Mouse (Mus musculus): ENCODE data around the gene Trp53. TPM values are rescaled to one million over a fixed set of nuclear protein-coding genes. Genes with fewer than 3 reads are reported as not detected.
A peak's percentile ranks its signal among the peaks of the same experiment; 100 is the strongest.

Trp53 gene
- polyA plus RNA-seq, 1 experiment from 2014 or later = 48.9 TPM

- Histone ChIP-seq H3K27ac (ENCODE audit: low read length) (peak overlapping the region; percentile 95), H3K36me3 (ENCODE audit: control insufficient read depth, insufficient read depth, low read length) (no peaks in the 10 kb centered on the region), H3K9ac (ENCODE audit: low read depth, low read length) (peak overlapping the region; percentile 69), H3K9me3 (replicated peaks; ENCODE audit: control insufficient read depth, low read length, poor library complexity, severe bottlenecking) (no peaks in the 10 kb centered on the region), H3K4me3 (ENCODE audit: low read depth, low read length) (peak overlapping the region; percentile 50), H3K4me1 (ENCODE audit: control insufficient read depth, insufficient read depth, low read length) (peaks cover 62% of the 10 kb centered on the region), H3K4me2 (ENCODE audit: low read length) (peak overlapping the region; percentile 79), H3K27me3 (ENCODE audit: control insufficient read depth, insufficient read depth, low read depth, low read length) (no peaks in the 10 kb centered on the region)
- 2% methylated on average over 15 of the region's 15 CpGs for WGBS
- ATAC-seq = peak; percentile 15; the same call in 1 of the 2 replicates
Observed at GRCm38 (mm10) chr11:69547071-69547470, 33.1 kb upstream of the Trp53 start.

GRCm38 (mm10) chr11:69549060-69549656, 31.0 kb upstream of the Trp53 start, which contains the start of gene Dnah2:
Gene Dnah2, minus strand, starts transcription at chr11:69549110.
- H3K4me1 ChIP-seq (ENCODE audit: control insufficient read depth, insufficient read depth, low read length) = peaks cover 73% of the 10 kb centered on the region
- H3K9me3 ChIP-seq (replicated peaks; ENCODE audit: control insufficient read depth, low read length, poor library complexity, severe bottlenecking) = no peaks in the 10 kb centered on the region
- no peak within 1 kb of the TSS for H3K4me3 ChIP-seq (ENCODE audit: low read depth, low read length)
- H3K9ac ChIP-seq (ENCODE audit: low read depth, low read length) = peak within 1 kb of the TSS; percentile 21; the same call in 1 of the 2 replicates
- no peak for ATAC-seq
- peak within 1 kb of the TSS; percentile 95; the same call in 1 of the 2 replicates for H3K27ac ChIP-seq (ENCODE audit: low read length)
- H3K4me2 ChIP-seq (ENCODE audit: low read length) = no peak within 1 kb of the TSS
- H3K27me3 ChIP-seq (ENCODE audit: control insufficient read depth, insufficient read depth, low read depth, low read length) = no peaks in the 10 kb centered on the region
- no peaks in the 10 kb centered on the region for H3K36me3 ChIP-seq (ENCODE audit: control insufficient read depth, insufficient read depth, low read length)
- 43% methylated on average over 12 of the region's 12 CpGs for WGBS

GRCm38 (mm10) chr11:69551310-69551709, 28.8 kb upstream of the Trp53 start:
- ATAC-seq = no peak
- Histone ChIP-seq H3K4me2 (ENCODE audit: low read length) (no peak overlapping the region), H3K27me3 (ENCODE audit: control insufficient read depth, insufficient read depth, low read depth, low read length) (no peaks in the 10 kb centered on the region), H3K4me1 (ENCODE audit: control insufficient read depth, insufficient read depth, low read length) (peaks cover 66% of the 10 kb centered on the region), H3K36me3 (ENCODE audit: control insufficient read depth, insufficient read depth, low read length) (no peaks in the 10 kb centered on the region), H3K27ac (ENCODE audit: low read length) (no peak overlapping the region), H3K9ac (ENCODE audit: low read depth, low read length) (no peak overlapping the region), H3K9me3 (replicated peaks; ENCODE audit: control insufficient read depth, low read length, poor library complexity, severe bottlenecking) (no peaks in the 10 kb centered on the region), H3K4me3 (ENCODE audit: low read depth, low read length) (no peak overlapping the region)
- WGBS = 56% methylated on average over 4 of the region's 4 CpGs

DNA sequence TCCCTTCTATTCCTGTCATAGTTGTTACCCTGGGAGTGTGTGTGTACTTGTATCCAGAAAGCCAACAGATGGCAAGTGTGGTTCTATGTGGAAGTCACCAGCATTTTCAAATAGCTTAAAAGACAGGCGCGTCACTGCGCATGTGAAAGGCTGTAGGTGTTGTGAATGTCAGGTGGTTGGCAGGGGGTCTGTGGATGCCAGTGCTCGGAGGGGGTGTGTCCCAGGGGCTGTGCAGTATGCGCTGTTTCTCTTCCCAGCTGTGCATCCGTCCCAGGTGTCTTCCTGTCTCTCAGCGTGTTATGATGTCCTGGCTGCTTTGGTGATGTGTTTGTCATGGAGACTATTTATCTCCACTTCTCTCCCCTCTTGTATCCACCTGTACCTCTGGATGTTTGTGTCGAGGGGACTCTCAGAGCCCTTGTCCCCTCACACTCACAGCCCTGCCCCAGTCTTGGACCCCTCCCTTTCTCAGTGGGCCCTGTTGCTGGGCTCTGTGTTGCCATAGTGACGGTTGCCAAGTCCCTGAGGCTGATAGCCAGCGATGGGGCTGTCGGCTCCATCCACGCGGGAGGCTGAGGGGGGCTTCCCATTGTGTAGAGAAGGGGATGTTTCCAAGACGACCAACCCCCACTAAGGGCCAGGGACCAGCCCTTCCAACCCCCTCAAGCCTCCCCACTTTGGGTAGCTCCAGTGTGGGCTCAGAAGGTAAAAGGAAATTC, 27.4 kb upstream of the Trp53 start:
- WGBS = 3% methylated on average over 14 of the region's 14 CpGs
- H3K9me3 ChIP-seq (replicated peaks; ENCODE audit: control insufficient read depth, low read length, poor library complexity, severe bottlenecking) = no peaks in the 10 kb centered on the region
- peak; percentile 85 for ATAC-seq
- peak overlapping the region; percentile 91 for H3K27ac ChIP-seq (ENCODE audit: low read length)
- H3K4me3 ChIP-seq (ENCODE audit: low read depth, low read length) = peak overlapping the region; percentile 7; the same call in 1 of the 2 replicates
- H3K4me1 ChIP-seq (ENCODE audit: control insufficient read depth, insufficient read depth, low read length) = peaks cover 63% of the 10 kb centered on the region
- H3K9ac ChIP-seq (ENCODE audit: low read depth, low read length) = peak overlapping the region; percentile 59
- H3K36me3 ChIP-seq (ENCODE audit: control insufficient read depth, insufficient read depth, low read length) = no peaks in the 10 kb centered on the region
- no peaks in the 10 kb centered on the region for H3K27me3 ChIP-seq (ENCODE audit: control insufficient read depth, insufficient read depth, low read depth, low read length)
- peak overlapping the region; percentile 48 for H3K4me2 ChIP-seq (ENCODE audit: low read length)

DNA sequence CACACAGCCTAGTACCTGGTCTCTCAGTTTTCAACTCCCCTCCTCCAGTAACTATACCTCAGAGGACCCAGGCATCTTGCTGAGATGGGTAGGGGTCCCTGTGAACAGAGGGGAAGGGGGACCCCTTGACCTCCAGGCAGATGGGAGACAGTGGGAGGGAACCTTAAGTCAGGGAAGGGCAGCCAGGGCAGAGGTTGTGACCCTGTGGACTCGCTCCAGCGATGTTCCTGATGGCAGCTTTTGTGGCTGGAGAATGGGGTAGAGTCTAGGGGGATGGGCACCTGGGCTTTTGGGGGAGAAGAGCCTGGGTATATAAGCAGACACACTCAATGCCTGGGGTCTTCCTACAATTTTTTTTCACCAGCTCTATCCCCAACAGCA, 26.8 kb upstream of the Trp53 start:
- Histone ChIP-seq H3K4me3 (ENCODE audit: low read depth, low read length) (no peak overlapping the region), H3K9me3 (replicated peaks; ENCODE audit: control insufficient read depth, low read length, poor library complexity, severe bottlenecking) (no peaks in the 10 kb centered on the region), H3K27me3 (ENCODE audit: control insufficient read depth, insufficient read depth, low read depth, low read length) (no peaks in the 10 kb centered on the region), H3K27ac (ENCODE audit: low read length) (peak overlapping the region; percentile 91), H3K4me1 (ENCODE audit: control insufficient read depth, insufficient read depth, low read length) (peaks cover 63% of the 10 kb centered on the region), H3K36me3 (ENCODE audit: control insufficient read depth, insufficient read depth, low read length) (no peaks in the 10 kb centered on the region), H3K9ac (ENCODE audit: low read depth, low read length) (peak overlapping the region; percentile 59), H3K4me2 (ENCODE audit: low read length) (peak overlapping the region; percentile 48)
- 0 out of 2 replicates have a peak, but pooled peaks have one; percentile 8 for ATAC-seq
- WGBS = 0% methylated on average over 2 of the region's 2 CpGs

DNA sequence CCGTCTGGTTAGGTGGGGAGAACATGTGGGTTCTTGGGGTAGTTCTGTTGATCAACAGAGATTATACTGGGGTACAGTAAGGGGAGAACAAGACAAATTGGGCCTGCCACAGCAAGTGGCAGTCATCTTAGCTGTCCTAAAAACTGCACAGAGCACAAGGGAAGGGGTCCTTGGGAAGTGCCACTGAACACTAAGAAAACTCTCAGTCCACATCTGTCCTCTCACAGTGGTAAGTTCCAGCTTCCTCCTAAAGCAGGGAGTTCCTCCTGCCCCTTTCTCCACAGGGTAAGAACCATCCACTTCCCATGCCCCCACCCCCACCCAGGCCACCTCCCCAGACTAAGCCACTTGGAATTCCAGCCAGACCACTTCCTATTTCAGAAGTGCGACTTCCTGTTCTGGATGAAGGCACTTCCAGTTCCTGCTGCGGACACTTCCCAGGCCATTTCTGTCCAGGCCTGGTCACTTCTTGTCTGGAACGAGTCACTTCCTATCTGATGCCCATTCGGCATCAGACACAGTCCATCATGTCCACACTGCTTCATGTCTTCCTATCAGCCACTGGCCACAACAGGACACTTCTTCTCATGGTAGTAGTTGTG, 25.5 kb upstream of the Trp53 start:
- Histone ChIP-seq H3K4me3 (ENCODE audit: low read depth, low read length) (no peak overlapping the region), H3K27me3 (ENCODE audit: control insufficient read depth, insufficient read depth, low read depth, low read length) (no peaks in the 10 kb centered on the region), H3K4me1 (ENCODE audit: control insufficient read depth, insufficient read depth, low read length) (peaks cover 56% of the 10 kb centered on the region), H3K4me2 (ENCODE audit: low read length) (no peak overlapping the region), H3K36me3 (ENCODE audit: control insufficient read depth, insufficient read depth, low read length) (no peaks in the 10 kb centered on the region), H3K9me3 (replicated peaks; ENCODE audit: control insufficient read depth, low read length, poor library complexity, severe bottlenecking) (no peaks in the 10 kb centered on the region), H3K27ac (ENCODE audit: low read length) (peak overlapping the region; percentile 91), H3K9ac (ENCODE audit: low read depth, low read length) (no peak overlapping the region)
- no peak for ATAC-seq
- WGBS = 80% methylated on average over 5 of the region's 5 CpGs

DNA sequence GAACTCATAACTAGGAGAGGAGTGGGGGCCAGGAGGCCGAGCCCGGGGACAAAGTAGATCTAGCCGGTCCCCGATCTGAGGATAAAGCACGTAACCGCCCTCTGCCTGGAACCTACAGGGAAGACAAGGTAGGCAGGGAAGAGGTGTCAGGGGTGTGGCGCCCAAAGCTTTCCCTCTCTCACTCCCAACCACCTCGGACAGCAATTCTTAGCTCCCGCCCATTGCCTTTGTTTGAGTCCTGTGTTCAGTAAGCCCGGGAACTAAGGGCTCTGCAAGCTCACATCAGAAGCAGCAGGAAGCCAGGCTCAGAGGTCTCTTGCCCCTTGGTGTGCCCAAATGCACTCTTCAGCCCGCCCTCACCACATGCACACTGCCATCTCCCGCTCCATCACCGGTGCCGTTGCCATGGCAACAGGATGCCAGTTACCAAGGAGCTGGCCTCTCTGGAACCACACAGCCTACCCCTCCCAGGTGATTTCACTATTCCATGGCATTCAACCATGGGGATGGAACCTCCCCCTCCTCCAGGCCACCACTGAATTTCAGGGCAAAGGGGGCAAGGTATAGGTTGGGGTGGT, 22.7 kb upstream of the Trp53 start:
- no peaks in the 10 kb centered on the region for H3K9me3 ChIP-seq (replicated peaks; ENCODE audit: control insufficient read depth, low read length, poor library complexity, severe bottlenecking)
- WGBS = 13% methylated on average over 14 of the region's 14 CpGs
- H3K4me2 ChIP-seq (ENCODE audit: low read length) = peak overlapping the region; percentile 87
- H3K4me1 ChIP-seq (ENCODE audit: control insufficient read depth, insufficient read depth, low read length) = peaks cover 64% of the 10 kb centered on the region
- H3K27ac ChIP-seq (ENCODE audit: low read length) = peak overlapping the region; percentile 77
- no peaks in the 10 kb centered on the region for H3K36me3 ChIP-seq (ENCODE audit: control insufficient read depth, insufficient read depth, low read length)
- peak overlapping the region; percentile 83 for H3K4me3 ChIP-seq (ENCODE audit: low read depth, low read length)
- no peaks in the 10 kb centered on the region for H3K27me3 ChIP-seq (ENCODE audit: control insufficient read depth, insufficient read depth, low read depth, low read length)
- ATAC-seq = no peak
- peak overlapping the region; percentile 98 for H3K9ac ChIP-seq (ENCODE audit: low read depth, low read length)

GRCm38 (mm10) chr11:69558756-69559155, 21.4 kb upstream of the Trp53 start:
- ATAC-seq = no peak
- peak overlapping the region; percentile 87 for H3K4me2 ChIP-seq (ENCODE audit: low read length)

More at GRCm38 (mm10) chr11:69558756-69559155, 21.4 kb upstream of the Trp53 start:
- WGBS = 20% methylated on average over 6 of the region's 6 CpGs
- Histone ChIP-seq H3K4me1 (ENCODE audit: control insufficient read depth, insufficient read depth, low read length) (peaks cover 51% of the 10 kb centered on the region), H3K9me3 (replicated peaks; ENCODE audit: control insufficient read depth, low read length, poor library complexity, severe bottlenecking) (no peaks in the 10 kb centered on the region), H3K27me3 (ENCODE audit: control insufficient read depth, insufficient read depth, low read depth, low read length) (no peaks in the 10 kb centered on the region), H3K36me3 (ENCODE audit: control insufficient read depth, insufficient read depth, low read length) (no peaks in the 10 kb centered on the region), H3K4me3 (ENCODE audit: low read depth, low read length) (peak overlapping the region; percentile 83), H3K9ac (ENCODE audit: low read depth, low read length) (peak overlapping the region; percentile 98), H3K27ac (ENCODE audit: low read length) (peak overlapping the region; percentile 92; the same call in 1 of the 2 replicates)

All from midbrain, embryonic 16.5 days (tissue).